Mouse (Mus musculus) kidney, postnatal 25 days (tissue): ENCODE results near the gene Sema6c.
A peak's percentile ranks its signal among the peaks of the same experiment; 100 is the strongest.

Experiments
- DNase-seq, 2 experiments: peaks; one replicate each; pipeline ENCODE4 v3.0.0; 2021; ENCODE audit warnings: mixed read lengths in 2 of 2

Gene Sema6c

GRCm38 (mm10) chr3:95147924-95148323 lies 12.3 kb upstream of the Sema6c start:
- DNase-seq = peak in 1 of 2 experiments; percentile 52

GRCm38 (mm10) chr3:95153874-95154273 lies 6.4 kb upstream of the Sema6c start:
- DNase-seq = peak; percentile 36 to 70

GRCm38 (mm10) chr3:95159511-95159986 lies 708 bp upstream of the Sema6c start:
- no peak for DNase-seq

- DNase-seq = no peak
These were observed 839 bp downstream of the Sema6c start for GRCm38 (mm10) chr3:95161041-95161551.

GRCm38 (mm10) chr3:95161618-95162344 lies 1.5 kb downstream of the Sema6c start:
- no peak for DNase-seq

GRCm38 (mm10) chr3:95162345-95162628 lies 2.0 kb downstream of the Sema6c start:
- DNase-seq = no peak

GRCm38 (mm10) chr3:95163419-95164255 lies 3.4 kb downstream of the Sema6c start:
- DNase-seq = no peak

- no peak for DNase-seq
These were observed 3.9 kb downstream of the Sema6c start for GRCm38 (mm10) chr3:95164256-95164550.

- no peak for DNase-seq
These were observed 4.6 kb downstream of the Sema6c start for GRCm38 (mm10) chr3:95164840-95165239.

GRCm38 (mm10) chr3:95169996-95170395 lies 9.7 kb downstream of the Sema6c start:
- no peak for DNase-seq

GRCm38 (mm10) chr3:95171105-95171504 lies 10.8 kb downstream of the Sema6c start:
- DNase-seq = no peak

GRCm38 (mm10) chr3:95172526-95173255 lies 12.4 kb downstream of the Sema6c start:
- DNase-seq = peak in 1 of 2 experiments; percentile 49

- peak; percentile 40 to 69 for DNase-seq
These were observed 13.1 kb downstream of the Sema6c start for GRCm38 (mm10) chr3:95173256-95173949.

GRCm38 (mm10) chr3:95174011-95174592 lies 13.8 kb downstream of the Sema6c start:
- DNase-seq = peak; percentile 89 to 92

- DNase-seq = no peak
These were observed 16.2 kb downstream of the Sema6c start for GRCm38 (mm10) chr3:95176500-95176899.

GRCm38 (mm10) chr3:95177583-95177982 lies 17.3 kb downstream of the Sema6c start:
- peak in 1 of 2 experiments; percentile 21 for DNase-seq

GRCm38 (mm10) chr3:95178948-95179347 lies 18.7 kb downstream of the Sema6c start:
- DNase-seq = no peak

- DNase-seq = no peak
These were observed 19.6 kb downstream of the Sema6c start for GRCm38 (mm10) chr3:95179890-95180289.

GRCm38 (mm10) chr3:95181841-95182240 lies 21.6 kb downstream of the Sema6c start:
- DNase-seq = no peak

- no peak for DNase-seq
These were observed 24.7 kb downstream of the Sema6c start for GRCm38 (mm10) chr3:95184796-95185577.

GRCm38 (mm10) chr3:95186100-95186499 lies 25.8 kb downstream of the Sema6c start:
- no peak for DNase-seq
